Mouse (Mus musculus): ENCODE measurements around the gene Kcnj8.

- TF ChIP-seq HCFC1 (IDR thresholded peaks at IDR 0.05; ENCODE audit: borderline replicate concordance, insufficient read depth, low read length) (no peak), CHD2 (IDR thresholded peaks at IDR 0.05; ENCODE audit: low read depth, low read length) (no peak), ZC3H11A (IDR thresholded peaks at IDR 0.05; ENCODE audit: borderline replicate concordance, low read depth, low read length) (no peak)
These were observed 7.4 kb upstream of the Kcnj8 start for GRCm38 (mm10) chr6:142578831-142579230.

Data from ES-E14 (cell line).